Mouse (Mus musculus) bone marrow, adult 2 months (tissue): Measurements from ENCODE around the gene Lmtk2.

ENCODE experiments used
- CTCF ChIP-seq: fragments of 200-500 bp; IDR thresholded peaks from 2 replicates; pipeline ENCODE4 v1.5.1; 2011; ENCODE audit warnings: low read length, control low read depth; ENCODE audit not compliant: control insufficient read depth, insufficient read depth
- POLR2A ChIP-seq: fragments of 200-500 bp; IDR thresholded peaks from 2 replicates; pipeline ENCODE4 v1.6.1; 2011; ENCODE audit warnings: low read depth, mild to moderate bottlenecking, control low read depth, low read length, borderline replicate concordance; ENCODE audit not compliant: control insufficient read depth

DNA sequence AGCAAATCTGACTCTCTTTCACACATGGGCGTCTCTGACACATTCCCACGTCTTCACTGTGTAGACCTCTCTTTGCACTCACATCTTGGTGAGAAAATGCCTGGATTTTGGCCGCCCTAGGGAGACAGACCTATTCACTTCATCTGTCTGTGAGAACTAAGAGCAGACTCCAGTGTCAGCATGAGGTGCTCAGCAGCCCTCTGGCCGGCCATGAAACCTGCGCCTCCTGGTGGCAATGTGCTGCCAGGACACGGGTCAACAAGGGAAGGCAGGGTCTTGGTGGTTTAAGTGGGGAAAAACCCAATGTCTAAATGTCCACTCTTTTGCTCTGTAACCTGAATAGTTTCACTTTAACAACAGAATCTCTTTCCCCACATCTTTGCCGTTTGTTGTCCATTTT, 114.2 kb downstream of the Lmtk2 start:
- TF ChIP-seq CTCF (peak; percentile 91), POLR2A (no peak)
